8 mouse cellular contexts compared by ENCODE assay signal in genomic region chr9:120011533-120011932, GRCm38 (mm10). TPM values are rescaled to one million over a fixed set of nuclear protein-coding genes. Genes with fewer than 3 reads are reported as not detected.
A peak's percentile ranks its signal among the peaks of the same experiment; 100 is the strongest.
DNase-seq lines count a peak whose midpoint lies in the region; ATAC-seq and TF ChIP-seq lines count a peak whose summit lies in the region.

No protein-coding gene starts in this region.

- in situ Hi-C loops in ES-E14 (cut with MboI; ENCODE audit: low sequenced_read_pairs in 2 of 2, unreplicated experiment in 2 of 2) = no loop called here

- H3K4me2 ChIP-seq in forebrain, embryonic 14.5 days (ENCODE audit: low read length) = peak overlapping the region; percentile 79
- H3K4me2 ChIP-seq in lung, embryonic 16.5 days (ENCODE audit: low read depth, low read length) = peak overlapping the region; percentile 77

- H3K27ac ChIP-seq in ES-E14 (ENCODE audit: insufficient read depth, low read depth, low read length, poor library complexity, severe bottlenecking) = no peak overlapping the region
- peak overlapping the region; percentile 38 for H3K27ac ChIP-seq in brown adipose tissue, adult 24 weeks (replicated peaks; ENCODE audit: low read depth, low read length)
- peak overlapping the region; percentile 87 for H3K27ac ChIP-seq in forebrain, embryonic 14.5 days (ENCODE audit: low read depth, low read length)
- H3K27ac ChIP-seq in lung, embryonic 16.5 days (ENCODE audit: low read length) = peak overlapping the region; percentile 66

- H3K9me3 ChIP-seq in ES-E14 (ENCODE audit: control insufficient read depth, insufficient read depth, low read depth, low read length) = no peaks in the 10 kb centered on the region
- H3K9me3 ChIP-seq in forebrain, embryonic 14.5 days (replicated peaks; ENCODE audit: control insufficient read depth, low read length) = no peaks in the 10 kb centered on the region
- no peaks in the 10 kb centered on the region for H3K9me3 ChIP-seq in lung, embryonic 16.5 days (ENCODE audit: control insufficient read depth, low read length)

- intact Hi-C loops in heart, postnatal 36 days (cut with DNase I) = loop anchor here (1.0 to 5.0 kb wide), 2 partner anchors 28 to 99 kb away; no protein-coding TSS in a partner anchor

- no peaks in the 10 kb centered on the region for H3K27me3 ChIP-seq in forebrain, embryonic 14.5 days (replicated peaks; ENCODE audit: control insufficient read depth, insufficient read depth, low read length)
- H3K27me3 ChIP-seq in lung, embryonic 16.5 days (ENCODE audit: control insufficient read depth, insufficient read depth, low read depth, low read length) = no peaks in the 10 kb centered on the region

- peak; percentile 80 for DNase-seq in ES-E14 (ENCODE audit: low read depth, low spot score)
- DNase-seq in forebrain, embryonic 14.5 days (ENCODE audit: low spot score) = peak; percentile 94
- DNase-seq in heart, postnatal 36 days = peak; percentile 63 to 78
- DNase-seq in layer of hippocampus, adult 9-11 months = peak; percentile 90
- DNase-seq in ovary, postnatal 36 days (ENCODE audit: low spot score) = peak; percentile 63
- DNase-seq in thymus, postnatal 36 days = peak; percentile 57 to 70

- peaks cover 14 to 25% of the 10 kb centered on the region in 2 experiments for H3K4me1 ChIP-seq in ES-E14 (ENCODE audit: control insufficient read depth in 2 of 2, insufficient read depth in 2 of 2, low read length in 2 of 2, poor library complexity in 1 of 2)
- H3K4me1 ChIP-seq in brown adipose tissue, adult 24 weeks (ENCODE audit: control insufficient read depth, insufficient read depth, insufficient read length, low read length) = no peaks in the 10 kb centered on the region
- H3K4me1 ChIP-seq in forebrain, embryonic 14.5 days (ENCODE audit: control insufficient read depth, insufficient read depth, low read length) = peaks cover 4% of the 10 kb centered on the region
- peaks cover 10% of the 10 kb centered on the region for H3K4me1 ChIP-seq in lung, embryonic 16.5 days (replicated peaks; ENCODE audit: control insufficient read depth, insufficient read depth, low read length)

- peak overlapping the region in 1 of 2 experiments; percentile 22; a peak in 2 of 4 replicates for H3K4me3 ChIP-seq in ES-E14 (ENCODE audit: insufficient read depth in 1 of 2, low read depth in 1 of 2, low read length in 2 of 2, poor library complexity in 1 of 2, severe bottlenecking in 1 of 2)
- peak overlapping the region; percentile 15; the same call in 1 of the 2 replicates for H3K4me3 ChIP-seq in brown adipose tissue, adult 24 weeks (ENCODE audit: insufficient read depth, low read depth, low read length)
- H3K4me3 ChIP-seq in forebrain, embryonic 14.5 days (ENCODE audit: low read depth, low read length) = peak overlapping the region; percentile 41
- peak overlapping the region; percentile 44 for H3K4me3 ChIP-seq in lung, embryonic 16.5 days (ENCODE audit: low read length)

- no peak overlapping the region; the same call in 1 of the 2 replicates for H3K9ac ChIP-seq in ES-E14 (ENCODE audit: insufficient read depth, low read depth, low read length, poor library complexity, severe bottlenecking)
- H3K9ac ChIP-seq in forebrain, embryonic 14.5 days (ENCODE audit: low read length) = peak overlapping the region; percentile 58
- H3K9ac ChIP-seq in lung, embryonic 16.5 days (ENCODE audit: low read length) = no peak overlapping the region

- H3K36me3 ChIP-seq in ES-E14 (ENCODE audit: control insufficient read depth, insufficient read depth, low read length, poor library complexity, severe bottlenecking) = no peaks in the 10 kb centered on the region
- H3K36me3 ChIP-seq in forebrain, embryonic 14.5 days (ENCODE audit: control insufficient read depth, insufficient read depth, low read length) = no peaks in the 10 kb centered on the region
- H3K36me3 ChIP-seq in lung, embryonic 16.5 days (ENCODE audit: control insufficient read depth, insufficient read depth, low read length) = no peaks in the 10 kb centered on the region

- WGBS in forebrain, embryonic 14.5 days = under 1% methylated on average over 10 of the region's 10 CpGs
- under 1% methylated on average over 10 of the region's 10 CpGs for WGBS in lung, embryonic 16.5 days

- ATAC-seq in forebrain, embryonic 14.5 days = peak; percentile 77
- ATAC-seq in lung, embryonic 16.5 days (ENCODE audit: low read depth) = peak; percentile 66

TF ChIP-seq in ES-E14, 5 proteins besides CTCF, POLR2A, EP300 and RAD21:
- TF ChIP-seq MAFK (IDR thresholded peaks at IDR 0.05; ENCODE audit: insufficient read depth, low read depth, low read length) (no peak), HCFC1 (IDR thresholded peaks at IDR 0.05; ENCODE audit: borderline replicate concordance, insufficient read depth, low read length) (peak; percentile 37; the same call in 1 of the 2 replicates)

RNA-seq across cellular contexts. Expression of gene Xirp1, which starts 11.9 kb away (rescaled TPM):
- total RNA-seq in ES-E14 (2012; rRNA removed) = 0.05 and 0.13 TPM in 2 replicates
- 1.6 and 2.8 TPM in 2 replicates for polyA plus RNA-seq in brown adipose tissue, adult 24 weeks (2012; ENCODE audit: insufficient read depth, insufficient read length, missing spikeins)
- polyA plus RNA-seq in forebrain, embryonic 14.5 days (2014; fragmentation: Nextera tagmentation; extraction: Ambion mirVana) = not detected in 2 replicates
- 100 to 1,000 TPM; 122 to 127 TPM for total RNA-seq in heart, postnatal 36 days (2021)
- polyA plus RNA-seq in lung, embryonic 16.5 days (2015; fragmentation: Nextera tagmentation; extraction: Ambion mirVana) = 1.3 and 1.6 TPM in 2 replicates

RNA-seq across cellular contexts. Expression of gene Csrnp1, which starts 27.1 kb away (rescaled TPM):
- 40.6 and 57.8 TPM in 2 replicates for total RNA-seq in ES-E14 (2012; rRNA removed)
- 3.1 and 7.0 TPM in 2 replicates for polyA plus RNA-seq in brown adipose tissue, adult 24 weeks (2012; ENCODE audit: insufficient read depth, insufficient read length, missing spikeins)
- polyA plus RNA-seq in forebrain, embryonic 14.5 days (2014; fragmentation: Nextera tagmentation; extraction: Ambion mirVana) = 1.1 and 1.4 TPM in 2 replicates
- total RNA-seq in heart, postnatal 36 days (2021) = 10 to 100 TPM; 11.1 to 29.3 TPM
- polyA plus RNA-seq in lung, embryonic 16.5 days (2015; fragmentation: Nextera tagmentation; extraction: Ambion mirVana) = 9.6 and 9.8 TPM in 2 replicates

RNA-seq across cellular contexts. Expression of gene Cx3cr1, which starts 58.1 kb away (rescaled TPM):
- total RNA-seq in ES-E14 (2012; rRNA removed) = 0.09 TPM in 1 of 2 replicates, not detected in the other
- 1.0 and 1.1 TPM in 2 replicates for polyA plus RNA-seq in brown adipose tissue, adult 24 weeks (2012; ENCODE audit: insufficient read depth, insufficient read length, missing spikeins)
- 2.5 and 3.9 TPM in 2 replicates for polyA plus RNA-seq in forebrain, embryonic 14.5 days (2014; fragmentation: Nextera tagmentation; extraction: Ambion mirVana)
- total RNA-seq in heart, postnatal 36 days (2021) = 1 to 10 TPM; 3.1 to 5.4 TPM
- 8.9 and 9.2 TPM in 2 replicates for polyA plus RNA-seq in lung, embryonic 16.5 days (2015; fragmentation: Nextera tagmentation; extraction: Ambion mirVana)
